Mouse (Mus musculus): Measurements from ENCODE around the gene Farp1. TPM values are rescaled to one million over a fixed set of nuclear protein-coding genes. Genes with fewer than 3 reads are reported as not detected.

Farp1 gene
- polyA plus RNA-seq, 1 experiment from 2014 or later, result 0.11 TPM

- Histone ChIP-seq H3K27ac (no peak overlapping the region), H3K79me2 (ENCODE audit: inconsistent target) (no peaks in the 10 kb centered on the region), H3K4me3 (ENCODE audit: inconsistent target) (no peak overlapping the region), H3K36me3 (ENCODE audit: inconsistent target) (no peaks in the 10 kb centered on the region)
- WGBS (ENCODE audit: missing documents), result 84% methylated on average over 8 of the region's 8 CpGs
Measured at GRCm38 (mm10) chr14:121239386-121239785, 204.4 kb downstream of the Farp1 start.

- no peak overlapping the region for H3K27ac ChIP-seq
- 93% methylated on average over 15 of the region's 15 CpGs for WGBS (ENCODE audit: missing documents)
- no peaks in the 10 kb centered on the region for H3K36me3 ChIP-seq (ENCODE audit: inconsistent target)
- H3K4me3 ChIP-seq (ENCODE audit: inconsistent target), result no peak overlapping the region
- no peaks in the 10 kb centered on the region for H3K79me2 ChIP-seq (ENCODE audit: inconsistent target)
Measured at GRCm38 (mm10) chr14:121244104-121244503, 209.1 kb downstream of the Farp1 start.

- no peaks in the 10 kb centered on the region for H3K36me3 ChIP-seq (ENCODE audit: inconsistent target)
Measured at GRCm38 (mm10) chr14:121246048-121246731, 211.2 kb downstream of the Farp1 start.

GRCm38 (mm10) chr14:121247287-121247686 lies 212.3 kb downstream of the Farp1 start:
- Histone ChIP-seq H3K27ac (no peak overlapping the region), H3K79me2 (ENCODE audit: inconsistent target) (no peaks in the 10 kb centered on the region), H3K36me3 (ENCODE audit: inconsistent target) (no peaks in the 10 kb centered on the region), H3K4me3 (ENCODE audit: inconsistent target) (no peak overlapping the region)
- WGBS (ENCODE audit: missing documents), result 93% methylated on average over 7 of the region's 7 CpGs

More at GRCm38 (mm10) chr14:121246048-121246731, 211.2 kb downstream of the Farp1 start:
- no peaks in the 10 kb centered on the region for H3K79me2 ChIP-seq (ENCODE audit: inconsistent target)
- H3K27ac ChIP-seq, result no peak overlapping the region
- no peak overlapping the region for H3K4me3 ChIP-seq (ENCODE audit: inconsistent target)
- 91% methylated on average over 14 of the region's 14 CpGs for WGBS (ENCODE audit: missing documents)

DNA sequence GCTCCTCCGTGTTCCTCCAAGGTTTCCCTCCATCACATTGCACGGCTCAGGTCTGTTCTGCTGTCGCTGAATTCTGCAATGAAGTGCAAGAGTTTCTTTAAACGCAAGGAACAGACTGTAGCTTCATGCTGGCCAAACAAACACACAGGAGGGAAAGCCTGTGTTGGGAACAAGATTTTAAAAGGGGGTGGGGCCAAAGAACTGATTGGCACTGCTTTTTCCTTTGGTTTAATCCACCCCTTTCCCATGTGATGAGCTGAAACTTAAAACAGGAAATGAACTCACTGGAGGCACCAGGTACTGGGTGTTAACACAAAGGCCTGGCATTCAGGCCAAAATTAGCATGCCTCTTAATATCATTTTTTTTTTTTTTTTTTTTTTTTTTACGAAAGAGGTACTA lies 213.3 kb downstream of the Farp1 start:
- Histone ChIP-seq H3K36me3 (ENCODE audit: inconsistent target) (no peaks in the 10 kb centered on the region), H3K79me2 (ENCODE audit: inconsistent target) (no peaks in the 10 kb centered on the region), H3K4me3 (ENCODE audit: inconsistent target) (no peak overlapping the region), H3K27ac (no peak overlapping the region)
- 96% methylated on average over 4 of the region's 5 CpGs for WGBS (ENCODE audit: missing documents)

- H3K4me3 ChIP-seq (ENCODE audit: inconsistent target), result no peak overlapping the region
- 88% methylated on average over 5 of the region's 5 CpGs for WGBS (ENCODE audit: missing documents)
- no peak overlapping the region for H3K27ac ChIP-seq
- no peaks in the 10 kb centered on the region for H3K36me3 ChIP-seq (ENCODE audit: inconsistent target)
- H3K79me2 ChIP-seq (ENCODE audit: inconsistent target), result no peaks in the 10 kb centered on the region
Measured at GRCm38 (mm10) chr14:121251099-121251498, 216.1 kb downstream of the Farp1 start.

- 77% methylated on average over 4 of the region's 4 CpGs for WGBS (ENCODE audit: missing documents)
- Histone ChIP-seq H3K79me2 (ENCODE audit: inconsistent target) (no peaks in the 10 kb centered on the region), H3K36me3 (ENCODE audit: inconsistent target) (no peaks in the 10 kb centered on the region), H3K27ac (no peak overlapping the region), H3K4me3 (ENCODE audit: inconsistent target) (no peak overlapping the region)
Measured at GRCm38 (mm10) chr14:121251708-121252107, 216.7 kb downstream of the Farp1 start.

DNA sequence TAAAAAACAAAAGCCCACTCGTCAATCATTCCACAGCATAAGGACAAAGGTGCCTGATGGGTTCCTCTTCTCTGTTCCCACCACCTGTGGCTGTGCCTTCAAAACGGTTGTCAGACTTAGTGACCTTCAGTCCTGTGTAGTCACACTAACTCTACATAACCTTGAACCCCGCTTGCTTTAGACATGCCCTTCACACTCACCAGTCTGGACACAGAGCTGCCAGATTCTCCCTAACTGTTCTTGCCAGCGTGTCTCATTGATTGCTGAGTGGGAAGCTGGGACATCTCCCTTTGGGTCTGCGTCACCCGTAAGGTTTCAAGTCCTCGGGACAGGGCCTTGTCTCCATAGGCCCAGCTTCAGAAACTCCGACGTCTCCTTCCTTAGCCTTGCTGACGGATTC lies 217.5 kb downstream of the Farp1 start:
- Histone ChIP-seq H3K27ac (no peak overlapping the region), H3K36me3 (ENCODE audit: inconsistent target) (no peaks in the 10 kb centered on the region), H3K4me3 (ENCODE audit: inconsistent target) (no peak overlapping the region), H3K79me2 (ENCODE audit: inconsistent target) (no peaks in the 10 kb centered on the region)
- WGBS (ENCODE audit: missing documents), result 75% methylated on average over 10 of the region's 10 CpGs

DNA sequence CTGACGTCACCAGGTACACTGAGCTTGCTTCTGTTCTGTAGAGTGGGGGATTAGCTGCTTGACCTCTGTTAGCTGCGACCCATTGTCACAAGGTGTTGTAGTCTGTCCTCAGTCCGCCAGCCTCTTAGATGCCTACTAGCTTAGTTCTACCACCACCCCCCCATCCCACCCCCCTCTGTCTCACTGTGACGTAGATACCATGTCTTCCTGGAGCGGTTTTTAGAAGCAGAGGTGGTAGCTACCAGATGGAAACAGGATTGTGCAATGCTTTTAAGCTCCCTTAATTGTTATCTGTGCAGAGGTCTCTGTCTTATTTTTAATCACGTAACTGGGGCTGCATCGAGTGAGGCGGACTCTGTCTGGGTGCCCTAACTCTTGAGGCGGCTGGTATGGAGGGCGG lies 219.9 kb downstream of the Farp1 start:
- Histone ChIP-seq H3K27ac (no peak overlapping the region), H3K79me2 (ENCODE audit: inconsistent target) (no peaks in the 10 kb centered on the region), H3K36me3 (ENCODE audit: inconsistent target) (no peaks in the 10 kb centered on the region), H3K4me3 (ENCODE audit: inconsistent target) (no peak overlapping the region)
- WGBS (ENCODE audit: missing documents), result 63% methylated on average over 10 of the region's 10 CpGs

- no peaks in the 10 kb centered on the region for H3K79me2 ChIP-seq (ENCODE audit: inconsistent target)
- no peak overlapping the region for H3K27ac ChIP-seq
- H3K4me3 ChIP-seq (ENCODE audit: inconsistent target), result no peak overlapping the region
- 53% methylated on average over 13 of the region's 13 CpGs for WGBS (ENCODE audit: missing documents)
- H3K36me3 ChIP-seq (ENCODE audit: inconsistent target), result no peaks in the 10 kb centered on the region
Measured at GRCm38 (mm10) chr14:121255469-121255868, 220.5 kb downstream of the Farp1 start.

DNA sequence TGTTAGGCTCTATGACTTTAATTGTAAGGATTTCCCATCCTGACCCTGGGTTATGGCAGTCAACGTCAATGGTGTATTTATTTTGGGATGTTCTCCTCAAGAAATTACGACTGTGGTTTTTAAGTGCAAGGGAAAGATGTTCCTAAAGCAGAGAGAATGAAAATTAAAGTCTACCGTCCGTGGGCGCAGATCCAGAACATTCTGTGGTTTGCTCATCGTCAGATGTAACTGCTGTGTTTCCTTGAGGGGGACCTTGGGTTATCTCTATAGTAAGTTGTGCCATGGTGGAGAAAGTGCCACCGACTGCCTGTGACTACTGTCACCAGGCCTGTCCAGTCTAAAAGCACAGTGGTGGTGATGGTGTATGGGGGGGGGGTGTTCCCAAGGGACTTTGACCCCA lies 221.9 kb downstream of the Farp1 start:
- H3K79me2 ChIP-seq (ENCODE audit: inconsistent target), result no peaks in the 10 kb centered on the region
- no peak overlapping the region for H3K27ac ChIP-seq
- no peaks in the 10 kb centered on the region for H3K36me3 ChIP-seq (ENCODE audit: inconsistent target)
- H3K4me3 ChIP-seq (ENCODE audit: inconsistent target), result no peak overlapping the region
- WGBS (ENCODE audit: missing documents), result 60% methylated on average over 7 of the region's 7 CpGs

GRCm38 (mm10) chr14:121259332-121259731 lies 224.3 kb downstream of the Farp1 start:
- no peak overlapping the region for H3K27ac ChIP-seq
- 89% methylated on average over 11 of the region's 11 CpGs for WGBS (ENCODE audit: missing documents)
- no peaks in the 10 kb centered on the region for H3K79me2 ChIP-seq (ENCODE audit: inconsistent target)
- H3K36me3 ChIP-seq (ENCODE audit: inconsistent target), result no peaks in the 10 kb centered on the region
- no peak overlapping the region for H3K4me3 ChIP-seq (ENCODE audit: inconsistent target)

- H3K4me3 ChIP-seq (ENCODE audit: inconsistent target), result no peak overlapping the region
- no peaks in the 10 kb centered on the region for H3K36me3 ChIP-seq (ENCODE audit: inconsistent target)
- no peak overlapping the region for H3K27ac ChIP-seq
- WGBS (ENCODE audit: missing documents), result 68% methylated on average over 7 of the region's 7 CpGs
- no peaks in the 10 kb centered on the region for H3K79me2 ChIP-seq (ENCODE audit: inconsistent target)
Measured at GRCm38 (mm10) chr14:121259789-121260188, 224.8 kb downstream of the Farp1 start.

GRCm38 (mm10) chr14:121261229-121261879 lies 226.4 kb downstream of the Farp1 start:
- H3K79me2 ChIP-seq (ENCODE audit: inconsistent target), result no peaks in the 10 kb centered on the region
- 66% methylated on average over 5 of the region's 5 CpGs for WGBS (ENCODE audit: missing documents)
- H3K27ac ChIP-seq, result no peak overlapping the region

GRCm38 (mm10) chr14:121262606-121263005 lies 227.6 kb downstream of the Farp1 start:
- Histone ChIP-seq H3K79me2 (ENCODE audit: inconsistent target) (no peaks in the 10 kb centered on the region), H3K36me3 (ENCODE audit: inconsistent target) (no peaks in the 10 kb centered on the region), H3K4me3 (ENCODE audit: inconsistent target) (no peak overlapping the region), H3K27ac (no peak overlapping the region)
- 52% methylated on average over 4 of the region's 4 CpGs for WGBS (ENCODE audit: missing documents)

More at GRCm38 (mm10) chr14:121261229-121261879, 226.4 kb downstream of the Farp1 start:
- Histone ChIP-seq H3K36me3 (ENCODE audit: inconsistent target) (no peaks in the 10 kb centered on the region), H3K4me3 (ENCODE audit: inconsistent target) (no peak overlapping the region)

Measured in macrophage (primary cell).